11 mouse cellular contexts compared by ENCODE assay signal in genomic region chr11:32718371-32718770, GRCm38 (mm10).
DNase-seq lines count a peak whose midpoint lies in the region; ATAC-seq and TF ChIP-seq lines count a peak whose summit lies in the region.
"Had no signal": no experiment of that assay in that cellular context is flagged by ENCODE, and none has a peak within 500 bp of the region (broad histone marks: within the 10 kb centered on the region; RNA-seq: fewer than 3 reads in every experiment).

No protein-coding gene starts in this region.

- H3K4me1 ChIP-seq in cerebellum, adult 2 months (ENCODE audit: control insufficient read depth, insufficient read depth, low read length), result peaks cover 32% of the 10 kb centered on the region
- no peaks in the 10 kb centered on the region for H3K4me1 ChIP-seq in embryonic facial prominence, embryonic 15.5 days
- H3K4me1 ChIP-seq in liver, embryonic 12.5 days, result no peaks in the 10 kb centered on the region
- H3K4me1 ChIP-seq: liver, embryonic 13.5 days had no signal

- H3K27ac ChIP-seq in cerebellum, adult 2 months (ENCODE audit: insufficient read depth, low read length), result peak overlapping the region; percentile 51
- H3K27ac ChIP-seq in embryonic facial prominence, embryonic 15.5 days (replicated peaks), result no peak overlapping the region
- no peak overlapping the region for H3K27ac ChIP-seq in liver, embryonic 12.5 days
- H3K27ac ChIP-seq: forebrain, embryonic 12.5 days; liver, embryonic 13.5 days had no signal

- TF ChIP-seq CTCF in cerebellum, adult 2 months (IDR thresholded peaks at IDR 0.05; ENCODE audit: borderline replicate concordance, insufficient read depth, low read depth, low read length), result no peak

- intact Hi-C loops in left cerebral cortex, postnatal 4 days (cut with DNase I), result loop anchor here (10.0 kb wide), 1 partner anchor 236 kb away; no protein-coding TSS in a partner anchor
- intact Hi-C loops in left cerebral cortex, postnatal 14 days (cut with DNase I), result loop anchor here (5.0 to 10.0 kb wide), 2 partner anchors 239 to 264 kb away; partner anchors contain the start of gene Ubtd2

- H3K4me2 ChIP-seq in embryonic facial prominence, embryonic 15.5 days (replicated peaks), result no peak overlapping the region
- H3K4me2 ChIP-seq in liver, embryonic 12.5 days, result no peak overlapping the region
- H3K4me2 ChIP-seq: forebrain, embryonic 12.5 days; liver, embryonic 13.5 days had no signal

- DNase-seq in cerebellum, adult 2 months, result peak; percentile 49 to 64
- no peak for DNase-seq in cerebellum, adult 8-10 months
- peak; percentile 17 for DNase-seq in left cerebral cortex, postnatal 4 days
- DNase-seq in left cerebral cortex, postnatal 14 days (ENCODE audit: low spot score in 2 of 2), result no peak
- DNase-seq in retina, embryonic 14.5 days (ENCODE audit: low spot score), result peak; percentile 50
- DNase-seq: liver, embryonic 13.5 days had no signal

- H3K9me3 ChIP-seq in embryonic facial prominence, embryonic 15.5 days (replicated peaks), result no peaks in the 10 kb centered on the region
- no peaks in the 10 kb centered on the region for H3K9me3 ChIP-seq in liver, embryonic 12.5 days (replicated peaks)
- H3K9me3 ChIP-seq: forebrain, embryonic 12.5 days; liver, embryonic 13.5 days had no signal

- 0 out of 2 replicates have a peak, but pooled peaks cover 4% of the 10 kb centered on the region for H3K36me3 ChIP-seq in embryonic facial prominence, embryonic 15.5 days
- H3K36me3 ChIP-seq in liver, embryonic 12.5 days, result peaks cover 16% of the 10 kb centered on the region

- 1% methylated on average over 2 of the region's 2 CpGs for WGBS in cerebellum, adult 2 months
- WGBS in embryonic facial prominence, embryonic 15.5 days, result 31% methylated on average over 2 of the region's 2 CpGs
- 58% methylated on average over 2 of the region's 2 CpGs for WGBS in liver, embryonic 12.5 days (ENCODE audit: insufficient replicate concordance)

- no peak overlapping the region for H3K4me3 ChIP-seq in cerebellum, adult 2 months (replicated peaks; ENCODE audit: insufficient read depth, low read depth, low read length)
- no peak overlapping the region for H3K4me3 ChIP-seq in embryonic facial prominence, embryonic 15.5 days (replicated peaks)
- no peak overlapping the region for H3K4me3 ChIP-seq in liver, embryonic 12.5 days
- H3K4me3 ChIP-seq: forebrain, embryonic 12.5 days; liver, embryonic 13.5 days had no signal

- TF ChIP-seq POLR2A in cerebellum, adult 2 months (IDR thresholded peaks at IDR 0.05; ENCODE audit: borderline replicate concordance, insufficient read depth, low read length), result no peak

- no peaks in the 10 kb centered on the region for H3K27me3 ChIP-seq in cerebellum, adult 2 months (ENCODE audit: control insufficient read depth, insufficient read depth, low read length)
- no peaks in the 10 kb centered on the region for H3K27me3 ChIP-seq in embryonic facial prominence, embryonic 15.5 days
- H3K27me3 ChIP-seq in liver, embryonic 12.5 days (replicated peaks), result no peaks in the 10 kb centered on the region
- H3K27me3 ChIP-seq: forebrain, embryonic 12.5 days; liver, embryonic 13.5 days had no signal

- H3K9ac ChIP-seq in embryonic facial prominence, embryonic 15.5 days, result no peak overlapping the region
- H3K9ac ChIP-seq in liver, embryonic 12.5 days, result no peak overlapping the region
- H3K9ac ChIP-seq: forebrain, embryonic 12.5 days; liver, embryonic 13.5 days had no signal

- ATAC-seq in embryonic facial prominence, embryonic 15.5 days (ENCODE audit: insufficient number of reproducible peaks, low FRiP score, low TSS enrichment, low read depth), result peak; percentile 51; the same call in 1 of the 2 replicates
- ATAC-seq in liver, embryonic 12.5 days, result no peak
- ATAC-seq in megakaryocyte, adult 5-6 weeks (ENCODE audit: poor library complexity, severe bottlenecking), result no peak
- ATAC-seq: intestine, postnatal 0 days had no signal

Comparison
In these comparisons a context has a peak if more than half of its experiments do, and no peak if none do; other contexts are left out.
1. DNase-seq: peak in cerebellum, adult 2 months (2 of 2), left cerebral cortex, postnatal 4 days (single experiment) and retina, embryonic 14.5 days (single experiment); none in cerebellum, adult 8-10 months (single experiment) and left cerebral cortex, postnatal 14 days (0 of 2).